Mouse (Mus musculus): ENCODE results near the gene Rin1. TPM values are rescaled to one million over a fixed set of nuclear protein-coding genes. Genes with fewer than 3 reads are reported as not detected.

Gene Rin1
- total and polyA plus RNA-seq, 2 experiments: 0.09 to 0.78 TPM

- Histone ChIP-seq H3K79me2 (ENCODE audit: control insufficient read depth, insufficient read depth, low read length) (no peaks in the 10 kb centered on the region), H3K36me3 (ENCODE audit: control insufficient read depth, insufficient read depth, low read length) (no peaks in the 10 kb centered on the region), H3K4me1 (ENCODE audit: control insufficient read depth, insufficient read depth, low read length) (peaks cover 9% of the 10 kb centered on the region; the same call in 1 of the 2 replicates), H3K27me3 (ENCODE audit: control insufficient read depth, insufficient read depth, low read length) (peaks cover 12% of the 10 kb centered on the region), H3K9ac (ENCODE audit: low read depth, low read length) (peak within 1 kb of the TSS; percentile 50), H3K4me3 (ENCODE audit: insufficient read depth, low read depth, low read length) (peak within 1 kb of the TSS; percentile 53; the same call in 1 of the 2 replicates), H3K27ac (replicated peaks; ENCODE audit: insufficient read depth, low read depth, low read length) (peak within 1 kb of the TSS; percentile 46; the same call in 1 of the 2 replicates)
- WGBS: 3% methylated on average over 55 of the region's 56 CpGs
- 0 out of 2 replicates have a peak, but pooled peaks have one; percentile 15 for TF ChIP-seq POLR2A (IDR thresholded peaks at IDR 0.05; ENCODE audit: extremely low read depth, insufficient read depth, low read length)
- TF ChIP-seq CTCF (IDR thresholded peaks at IDR 0.05; ENCODE audit: low read depth, low read length): no peak
- DNase-seq (ENCODE audit: extremely low read depth, low read depth, low spot score): no peak
These were observed 17.7 kb downstream of the Rin1 start, which contains the start of gene Cd248 for GRCm38 (mm10) chr19:5067867-5068569. Cd248 (plus strand) TSS chr19:5068078.

- DNase-seq (ENCODE audit: extremely low read depth, low read depth, low spot score): no peak
- 35% methylated on average over 21 of the region's 21 CpGs for WGBS
- H3K79me2 ChIP-seq (ENCODE audit: control insufficient read depth, insufficient read depth, low read length): no peaks in the 10 kb centered on the region
- TF ChIP-seq CTCF (IDR thresholded peaks at IDR 0.05; ENCODE audit: low read depth, low read length): no peak
- no peak for TF ChIP-seq POLR2A (IDR thresholded peaks at IDR 0.05; ENCODE audit: extremely low read depth, insufficient read depth, low read length)
- peak overlapping the region; percentile 53; the same call in 1 of the 2 replicates for H3K4me3 ChIP-seq (ENCODE audit: insufficient read depth, low read depth, low read length)
- peaks cover 12% of the 10 kb centered on the region for H3K27me3 ChIP-seq (ENCODE audit: control insufficient read depth, insufficient read depth, low read length)
- H3K27ac ChIP-seq (replicated peaks; ENCODE audit: insufficient read depth, low read depth, low read length): no peak overlapping the region
- peak overlapping the region; percentile 50; the same call in 1 of the 2 replicates for H3K9ac ChIP-seq (ENCODE audit: low read depth, low read length)
- H3K36me3 ChIP-seq (ENCODE audit: control insufficient read depth, insufficient read depth, low read length): no peaks in the 10 kb centered on the region
- H3K4me1 ChIP-seq (ENCODE audit: control insufficient read depth, insufficient read depth, low read length): peaks cover 9% of the 10 kb centered on the region; the same call in 1 of the 2 replicates
These were observed 18.4 kb downstream of the Rin1 start for GRCm38 (mm10) chr19:5068570-5069234.

DNA sequence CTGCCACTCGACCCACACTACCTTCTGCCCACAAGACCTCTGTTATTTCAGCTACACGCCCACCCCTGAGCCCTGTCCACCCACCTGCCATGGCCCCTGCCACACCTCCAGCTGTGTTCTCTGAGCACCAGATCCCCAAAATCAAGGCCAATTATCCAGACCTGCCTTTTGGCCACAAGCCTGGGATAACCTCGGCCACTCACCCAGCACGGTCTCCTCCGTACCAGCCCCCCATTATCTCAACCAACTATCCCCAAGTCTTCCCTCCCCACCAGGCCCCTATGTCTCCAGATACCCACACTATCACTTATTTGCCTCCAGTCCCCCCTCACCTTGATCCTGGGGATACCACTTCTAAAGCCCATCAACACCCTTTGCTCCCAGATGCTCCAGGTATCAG is 19.2 kb downstream of the Rin1 start:
- WGBS: 90% methylated on average over 5 of the region's 5 CpGs
- Histone ChIP-seq H3K9ac (ENCODE audit: low read depth, low read length) (no peak overlapping the region), H3K4me1 (ENCODE audit: control insufficient read depth, insufficient read depth, low read length) (peaks cover 9% of the 10 kb centered on the region; the same call in 1 of the 2 replicates), H3K27ac (replicated peaks; ENCODE audit: insufficient read depth, low read depth, low read length) (no peak overlapping the region), H3K79me2 (ENCODE audit: control insufficient read depth, insufficient read depth, low read length) (no peaks in the 10 kb centered on the region), H3K27me3 (ENCODE audit: control insufficient read depth, insufficient read depth, low read length) (peaks cover 12% of the 10 kb centered on the region), H3K36me3 (ENCODE audit: control insufficient read depth, insufficient read depth, low read length) (no peaks in the 10 kb centered on the region), H3K4me3 (ENCODE audit: insufficient read depth, low read depth, low read length) (no peak overlapping the region)
- TF ChIP-seq POLR2A (IDR thresholded peaks at IDR 0.05; ENCODE audit: extremely low read depth, insufficient read depth, low read length) (no peak), CTCF (IDR thresholded peaks at IDR 0.05; ENCODE audit: low read depth, low read length) (no peak)
- DNase-seq (ENCODE audit: extremely low read depth, low read depth, low spot score): no peak

GRCm38 (mm10) chr19:5069978-5070377 is 19.7 kb downstream of the Rin1 start:
- H3K27me3 ChIP-seq (ENCODE audit: control insufficient read depth, insufficient read depth, low read length): peaks cover 12% of the 10 kb centered on the region
- TF ChIP-seq CTCF (IDR thresholded peaks at IDR 0.05; ENCODE audit: low read depth, low read length) (no peak), POLR2A (IDR thresholded peaks at IDR 0.05; ENCODE audit: extremely low read depth, insufficient read depth, low read length) (no peak)
- H3K9ac ChIP-seq (ENCODE audit: low read depth, low read length): no peak overlapping the region
- H3K4me3 ChIP-seq (ENCODE audit: insufficient read depth, low read depth, low read length): no peak overlapping the region
- H3K27ac ChIP-seq (replicated peaks; ENCODE audit: insufficient read depth, low read depth, low read length): no peak overlapping the region
- H3K36me3 ChIP-seq (ENCODE audit: control insufficient read depth, insufficient read depth, low read length): no peaks in the 10 kb centered on the region
- H3K79me2 ChIP-seq (ENCODE audit: control insufficient read depth, insufficient read depth, low read length): no peaks in the 10 kb centered on the region
- 88% methylated on average over 7 of the region's 7 CpGs for WGBS
- peaks cover 9% of the 10 kb centered on the region; the same call in 1 of the 2 replicates for H3K4me1 ChIP-seq (ENCODE audit: control insufficient read depth, insufficient read depth, low read length)
- no peak for DNase-seq (ENCODE audit: extremely low read depth, low read depth, low spot score)

DNA sequence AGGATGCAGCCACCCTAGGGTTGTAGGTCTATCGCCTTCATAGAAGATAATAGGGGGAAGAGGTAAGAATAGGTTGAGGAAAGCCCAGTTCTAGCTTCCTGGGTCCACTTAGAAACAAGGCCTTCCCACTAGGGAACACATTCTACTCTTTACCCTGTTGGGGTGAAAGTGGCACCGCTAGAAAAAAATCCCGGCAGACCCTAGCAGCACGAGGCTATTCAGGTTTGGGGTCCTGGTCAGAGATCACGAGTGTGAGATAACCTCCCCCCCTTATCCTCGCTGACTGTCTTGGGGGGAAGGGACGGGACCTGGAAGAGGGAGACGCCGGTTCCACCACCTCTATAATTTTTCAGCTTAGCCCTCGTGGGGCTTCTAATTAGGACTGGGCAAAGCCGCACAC is 20.8 kb downstream of the Rin1 start:
- H3K36me3 ChIP-seq (ENCODE audit: control insufficient read depth, insufficient read depth, low read length): no peaks in the 10 kb centered on the region
- no peak overlapping the region for H3K27ac ChIP-seq (replicated peaks; ENCODE audit: insufficient read depth, low read depth, low read length)
- H3K27me3 ChIP-seq (ENCODE audit: control insufficient read depth, insufficient read depth, low read length): peaks cover 12% of the 10 kb centered on the region
- 31% methylated on average over 11 of the region's 11 CpGs for WGBS
- no peaks in the 10 kb centered on the region for H3K79me2 ChIP-seq (ENCODE audit: control insufficient read depth, insufficient read depth, low read length)
- no peak overlapping the region for H3K9ac ChIP-seq (ENCODE audit: low read depth, low read length)
- no peak for TF ChIP-seq CTCF (IDR thresholded peaks at IDR 0.05; ENCODE audit: low read depth, low read length)
- TF ChIP-seq POLR2A (IDR thresholded peaks at IDR 0.05; ENCODE audit: extremely low read depth, insufficient read depth, low read length): no peak
- DNase-seq (ENCODE audit: extremely low read depth, low read depth, low spot score): no peak
- H3K4me1 ChIP-seq (ENCODE audit: control insufficient read depth, insufficient read depth, low read length): peaks cover 9% of the 10 kb centered on the region; the same call in 1 of the 2 replicates
- no peak overlapping the region for H3K4me3 ChIP-seq (ENCODE audit: insufficient read depth, low read depth, low read length)
